Mouse (Mus musculus) kidney, adult 2 months (tissue): ENCODE data around the gene Foxp1. TPM values are rescaled to one million over a fixed set of nuclear protein-coding genes. Genes with fewer than 3 reads are reported as not detected.

Experiments
- DNase-seq: peaks from one replicate; pipeline ENCODE4 v3.0.0; 2021
- H3K27ac ChIP-seq: fragments of 200-500 bp; 2 replicates; pipeline ENCODE4 v1.5.1; 2012; ENCODE audit warnings: low read depth, low read length, control low read depth, inconsistent platforms; ENCODE audit not compliant: insufficient read depth
- H3K27me3 ChIP-seq: fragments of 200-500 bp; replicated peaks from 2 replicates; pipeline ENCODE4 v1.6.1; 2012; ENCODE audit warnings: mild to moderate bottlenecking, moderate library complexity, low read length, inconsistent platforms; ENCODE audit not compliant: control insufficient read depth, insufficient read depth
- H3K36me3 ChIP-seq: fragments of 200-500 bp; 2 replicates; pipeline ENCODE4 v1.6.1; 2012; ENCODE audit warnings: mild to moderate bottlenecking, moderate library complexity, low read length, inconsistent platforms; ENCODE audit not compliant: control insufficient read depth, insufficient read depth
- H3K4me1 ChIP-seq: fragments of 200-500 bp; 2 replicates; pipeline ENCODE4 v1.6.1; 2011; ENCODE audit warnings: low read length; ENCODE audit not compliant: control insufficient read depth, insufficient read depth
- H3K4me3 ChIP-seq: fragments of 200-500 bp; 2 replicates; pipeline ENCODE4 v1.5.1; 2011; ENCODE audit warnings: mild to moderate bottlenecking, low read depth, low read length, control low read depth; ENCODE audit not compliant: insufficient read depth
- CTCF ChIP-seq: fragments of 200-500 bp; conservative IDR thresholded peaks from 2 replicates; pipeline ENCODE4 v1.5.1; 2011; ENCODE audit warnings: low read depth, mild to moderate bottlenecking, control low read depth, low read length, moderate library complexity, mixed read lengths; ENCODE audit not compliant: insufficient read depth, insufficient read length
- POLR2A ChIP-seq: fragments of 200-500 bp; IDR thresholded peaks from one replicate; pipeline ENCODE4 v1.6.1; 2011; ENCODE audit warnings: low read depth, low read length, control low read depth
- WGBS: fragments of 180-500 bp; shearing (Covaris S2); methylation state at CpG from one replicate; pipeline ENCODE4 v1.1.7; 2018; 5-methylcytosine and 5-hydroxymethylcytosine counted together
- polyA plus RNA-seq: library from polyadenylated mRNA; depleted of rRNA; stranded (reverse); fragments of >200 nt; gene quantifications from 2 replicates; pipeline ENCODE4 v1.2.3, GENCODE M21; 2012

Foxp1 gene
- polyA plus RNA-seq, 1 experiment, result 32.8 TPM

DNA sequence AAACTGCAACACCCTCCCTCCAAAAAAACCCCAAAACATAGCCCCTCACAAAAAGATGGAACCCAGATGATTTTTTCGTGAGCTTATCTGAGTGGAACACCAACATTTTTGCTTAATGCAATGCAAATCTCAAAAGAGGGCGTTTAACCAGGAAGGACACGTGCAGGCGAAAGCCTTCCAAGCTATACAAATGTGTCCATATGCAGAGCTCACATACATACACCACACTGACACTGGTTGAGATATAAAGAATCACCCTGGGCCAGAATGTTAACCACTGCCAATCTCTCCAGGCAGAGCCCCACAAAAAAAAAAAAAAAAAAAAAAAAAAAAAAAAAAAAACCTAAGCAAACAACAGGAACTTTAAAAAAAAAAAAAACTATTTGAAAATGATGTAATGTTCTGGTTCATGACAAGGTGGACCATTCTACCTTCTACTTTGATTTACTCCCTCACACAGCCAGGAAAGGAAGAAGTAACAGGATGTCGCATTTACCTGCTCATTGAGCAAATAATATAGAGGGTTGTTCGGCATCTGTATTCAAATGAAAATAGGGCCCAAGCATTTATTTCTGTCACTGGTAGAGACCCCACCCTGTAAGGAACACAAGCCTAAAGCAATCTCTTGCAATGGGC, 118.6 kb downstream of the Foxp1 start:
- Histone ChIP-seq H3K4me3 (no peak overlapping the region), H3K36me3 (no peaks in the 10 kb centered on the region), H3K4me1 (peaks cover 2% of the 10 kb centered on the region; the same call in 1 of the 2 replicates), H3K27me3 (no peaks in the 10 kb centered on the region), H3K27ac (no peak overlapping the region)
- no peak for DNase-seq
- TF ChIP-seq CTCF (no peak), POLR2A (no peak)
- WGBS, result 95% methylated on average over 6 of the region's 6 CpGs

DNA sequence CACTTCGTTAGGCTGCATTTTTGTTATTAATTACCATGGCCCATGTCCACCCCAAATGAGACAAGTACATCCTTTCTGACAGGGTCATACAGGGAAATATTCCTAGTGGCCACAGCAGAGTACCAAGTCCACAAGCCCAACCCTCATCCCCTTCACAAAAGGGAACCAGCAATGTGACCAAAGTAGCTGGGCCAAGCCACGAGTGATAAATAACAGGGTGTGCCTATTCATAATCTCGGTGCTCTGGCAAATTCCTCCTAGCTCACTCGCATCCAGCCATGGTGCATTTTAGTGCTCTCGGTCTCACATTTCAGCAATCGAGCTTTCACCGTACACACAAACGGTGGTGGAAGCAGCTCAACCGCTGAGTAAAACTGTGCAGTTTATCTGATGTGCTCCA, 119.6 kb downstream of the Foxp1 start:
- no peak overlapping the region for H3K4me3 ChIP-seq
- 58% methylated on average over 9 of the region's 9 CpGs for WGBS

DNA sequence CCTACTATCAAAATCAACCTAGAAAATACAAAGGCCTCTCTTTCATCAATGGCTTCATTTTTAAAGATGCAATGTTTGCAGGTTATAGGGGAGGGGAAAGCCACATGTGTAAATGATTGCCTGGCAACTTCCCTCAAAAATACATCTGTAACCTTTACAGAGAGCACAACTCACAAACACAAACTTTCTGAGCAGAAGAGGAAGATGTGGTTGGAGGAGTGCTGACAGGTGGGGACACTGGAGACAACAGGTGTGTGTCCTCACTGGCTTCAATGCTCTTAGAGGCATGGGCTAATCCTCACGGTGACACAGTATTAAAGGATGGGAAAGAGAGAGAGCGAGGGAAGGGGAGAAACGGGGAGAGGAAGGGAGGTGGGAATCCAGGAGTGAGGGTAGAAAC, 120.2 kb downstream of the Foxp1 start:
- Histone ChIP-seq H3K36me3 (no peaks in the 10 kb centered on the region), H3K4me1 (peaks cover 2% of the 10 kb centered on the region; the same call in 1 of the 2 replicates), H3K27me3 (no peaks in the 10 kb centered on the region), H3K4me3 (no peak overlapping the region), H3K27ac (no peak overlapping the region)
- TF ChIP-seq CTCF (no peak), POLR2A (no peak)
- DNase-seq, result no peak
- WGBS, result 83% methylated on average over 3 of the region's 3 CpGs

More for the DNA sequence above, 119.6 kb downstream of the Foxp1 start:
- TF ChIP-seq POLR2A (no peak), CTCF (no peak)
- H3K27ac ChIP-seq, result no peak overlapping the region
- peaks cover 2% of the 10 kb centered on the region; the same call in 1 of the 2 replicates for H3K4me1 ChIP-seq
- no peaks in the 10 kb centered on the region for H3K27me3 ChIP-seq
- DNase-seq, result no peak
- H3K36me3 ChIP-seq, result no peaks in the 10 kb centered on the region

- DNase-seq, result no peak
- H3K27ac ChIP-seq, result no peak overlapping the region
- H3K4me3 ChIP-seq, result no peak overlapping the region
- H3K4me1 ChIP-seq, result peaks cover 2% of the 10 kb centered on the region; the same call in 1 of the 2 replicates
- no peaks in the 10 kb centered on the region for H3K36me3 ChIP-seq
- TF ChIP-seq POLR2A, result no peak
- TF ChIP-seq CTCF, result no peak
- WGBS, result 86% methylated on average over 6 of the region's 6 CpGs
- H3K27me3 ChIP-seq, result no peaks in the 10 kb centered on the region
Observed at GRCm38 (mm10) chr6:99401801-99402200, 120.7 kb downstream of the Foxp1 start.

- 80% methylated on average over 2 of the region's 2 CpGs for WGBS
- Histone ChIP-seq H3K36me3 (no peaks in the 10 kb centered on the region), H3K27ac (no peak overlapping the region), H3K4me3 (no peak overlapping the region), H3K27me3 (no peaks in the 10 kb centered on the region), H3K4me1 (no peaks in the 10 kb centered on the region; the same call in 1 of the 2 replicates)
- no peak for DNase-seq
- no peak for TF ChIP-seq POLR2A
- no peak for TF ChIP-seq CTCF
Observed at GRCm38 (mm10) chr6:99401211-99401610, 121.3 kb downstream of the Foxp1 start.

GRCm38 (mm10) chr6:99395745-99396144, 126.8 kb downstream of the Foxp1 start:
- H3K27ac ChIP-seq, result no peak overlapping the region
- H3K4me3 ChIP-seq, result no peak overlapping the region
- no peaks in the 10 kb centered on the region for H3K36me3 ChIP-seq
- H3K27me3 ChIP-seq, result no peaks in the 10 kb centered on the region
- no peaks in the 10 kb centered on the region for H3K4me1 ChIP-seq
- 89% methylated on average over 12 of the region's 12 CpGs for WGBS
- DNase-seq, result no peak
- TF ChIP-seq POLR2A, result no peak
- no peak for TF ChIP-seq CTCF

- Histone ChIP-seq H3K27ac (no peak overlapping the region), H3K4me3 (no peak overlapping the region), H3K27me3 (no peaks in the 10 kb centered on the region), H3K4me1 (no peaks in the 10 kb centered on the region), H3K36me3 (no peaks in the 10 kb centered on the region)
- 77% methylated on average over 5 of the region's 5 CpGs for WGBS
- TF ChIP-seq POLR2A, result no peak
- no peak for TF ChIP-seq CTCF
- no peak for DNase-seq
Observed at GRCm38 (mm10) chr6:99394801-99395200, 127.7 kb downstream of the Foxp1 start.
